Mouse (Mus musculus) adrenal gland, adult 18-20 months (tissue): Measurements from ENCODE around the gene Ift27. TPM values are rescaled to one million over a fixed set of nuclear protein-coding genes. Genes with fewer than 3 reads are reported as not detected.

Experiments used
- DNase-seq, 2 experiments: peaks; one replicate each; pipeline ENCODE4 v3.0.0; 2021 to 2022; ENCODE audit warnings: low spot score in 2 of 2
- long read RNA-seq, 2 experiments: library from polyadenylated mRNA; stranded (forward); transcript quantifications; one replicate each; pipeline ENCODE4 v2.0.0; 2021
- total RNA-seq, 2 experiments: library from RNA; stranded (reverse); gene quantifications; 1 replicate in 1 of 2; 2 replicates in 1 of 2; pipeline ENCODE4 v1.2.3; 2021

Gene Ift27
- 10 to 100 TPM; 13.2 to 14.8 TPM for total RNA-seq
- long read RNA-seq, experiment 1, transcript Ift27-201 (7 exons, 1,013 nt): major isoform, 6 of 7 reads
- long read RNA-seq, experiment 1, partial matches to known transcripts: 0 of 7 reads
- long read RNA-seq, experiment 1, other reads (novel, unspliced or antisense): 1 of 7 reads
- long read RNA-seq, experiment 2, transcript Ift27-201 (7 exons, 1,013 nt): major isoform, 16 of 16 reads
- long read RNA-seq, experiment 2, partial matches to known transcripts: 0 of 16 reads
- long read RNA-seq, experiment 2, other reads (novel, unspliced or antisense): 0 of 16 reads

GRCm38 (mm10) chr15:78173972-78174886 is at the start of gene Ift27:
TSS of gene Ift27 (minus strand) at chr15:78174107.
- peak; percentile 83 to 86 for DNase-seq

GRCm38 (mm10) chr15:78215269-78215668 is 41.4 kb upstream of the Ift27 start:
- no peak for DNase-seq

- no peak for DNase-seq
These were observed 37.5 kb upstream of the Ift27 start for GRCm38 (mm10) chr15:78211367-78211766.

DNA sequence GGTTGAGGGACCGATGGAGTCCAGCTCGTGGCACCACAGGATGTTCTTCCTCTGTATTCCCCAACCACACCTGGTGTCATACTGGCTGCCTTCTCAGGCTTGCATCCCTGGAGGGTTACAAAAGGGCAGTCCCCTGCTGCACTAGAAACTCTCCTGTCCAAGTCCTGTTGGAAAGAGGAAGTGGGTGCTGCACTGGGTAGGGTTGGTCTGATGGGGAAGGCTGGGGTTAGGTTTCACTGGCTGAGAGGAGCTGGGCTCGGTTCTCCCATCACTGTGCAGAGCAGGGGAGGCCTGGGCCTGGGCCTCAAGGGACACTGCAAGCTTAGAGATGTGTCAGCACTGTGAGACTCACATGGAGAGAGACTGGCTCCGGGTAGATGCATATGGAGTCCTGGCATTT is 36.3 kb upstream of the Ift27 start:
- DNase-seq: no peak

DNA sequence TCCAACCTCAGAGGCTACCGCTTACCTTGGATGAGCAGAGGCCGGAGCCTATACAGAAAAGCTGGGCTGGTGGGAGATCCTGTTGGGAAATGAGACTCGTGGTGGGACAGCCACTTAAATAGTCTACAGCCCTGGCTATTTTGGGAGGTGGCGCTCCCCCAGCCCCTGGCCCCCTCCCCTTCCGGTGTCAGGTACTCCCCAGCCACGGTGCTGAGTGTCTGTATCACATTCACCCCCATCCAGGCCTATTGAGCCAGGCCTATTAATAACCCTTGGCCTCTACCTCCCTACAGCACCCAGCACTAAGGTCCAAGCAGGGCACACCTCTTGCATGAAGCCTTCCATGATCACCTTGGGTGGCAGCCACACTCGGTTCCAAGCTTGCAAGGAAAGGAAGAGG is 32.4 kb upstream of the Ift27 start, which contains the start of gene Pvalb:
TSS of gene Pvalb (minus strand) at position 89 of the 400 bp plus-strand sequence.
- DNase-seq: no peak

- DNase-seq: no peak
These were observed 31.3 kb upstream of the Ift27 start for GRCm38 (mm10) chr15:78205192-78205591.

DNA sequence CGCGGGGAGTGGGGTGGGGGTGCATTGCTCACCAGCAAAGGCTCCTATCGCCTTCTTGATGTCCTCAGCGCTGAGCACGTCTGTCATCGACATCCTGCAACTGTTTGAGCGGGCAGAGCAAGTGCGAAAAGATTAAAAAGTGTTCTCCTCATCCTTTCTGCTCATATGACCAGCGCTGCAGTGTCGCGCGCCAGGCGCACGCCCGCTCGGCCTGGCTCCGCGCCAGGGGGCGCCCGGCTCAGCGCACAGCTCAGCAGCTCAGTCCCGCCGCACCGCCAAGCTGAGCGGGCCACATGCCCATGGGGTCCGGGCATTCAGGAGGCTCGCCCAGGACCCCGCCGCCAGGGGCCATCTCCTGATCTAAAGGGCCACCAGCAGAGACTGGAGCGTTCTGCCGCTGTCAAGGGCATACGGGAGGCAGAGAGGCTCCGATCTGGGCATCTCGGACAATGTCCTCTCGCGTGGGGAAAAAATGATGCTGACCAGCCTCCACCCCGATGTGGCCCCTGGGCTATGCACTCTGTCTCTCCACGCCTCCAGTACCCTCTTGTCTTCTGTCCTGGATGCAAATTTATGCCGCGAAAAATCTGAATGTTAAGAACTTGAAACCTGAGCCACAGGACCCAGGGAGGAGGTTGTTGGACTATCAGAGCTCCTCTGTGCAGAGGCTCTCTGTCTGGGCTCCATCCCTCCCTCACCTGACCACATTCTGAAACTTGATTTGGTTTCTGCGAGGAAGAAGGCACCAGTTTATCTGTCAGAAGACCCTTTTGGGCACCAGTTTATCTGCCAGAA is 30.3 kb upstream of the Ift27 start:
- peak; percentile 43 to 46 for DNase-seq

DNA sequence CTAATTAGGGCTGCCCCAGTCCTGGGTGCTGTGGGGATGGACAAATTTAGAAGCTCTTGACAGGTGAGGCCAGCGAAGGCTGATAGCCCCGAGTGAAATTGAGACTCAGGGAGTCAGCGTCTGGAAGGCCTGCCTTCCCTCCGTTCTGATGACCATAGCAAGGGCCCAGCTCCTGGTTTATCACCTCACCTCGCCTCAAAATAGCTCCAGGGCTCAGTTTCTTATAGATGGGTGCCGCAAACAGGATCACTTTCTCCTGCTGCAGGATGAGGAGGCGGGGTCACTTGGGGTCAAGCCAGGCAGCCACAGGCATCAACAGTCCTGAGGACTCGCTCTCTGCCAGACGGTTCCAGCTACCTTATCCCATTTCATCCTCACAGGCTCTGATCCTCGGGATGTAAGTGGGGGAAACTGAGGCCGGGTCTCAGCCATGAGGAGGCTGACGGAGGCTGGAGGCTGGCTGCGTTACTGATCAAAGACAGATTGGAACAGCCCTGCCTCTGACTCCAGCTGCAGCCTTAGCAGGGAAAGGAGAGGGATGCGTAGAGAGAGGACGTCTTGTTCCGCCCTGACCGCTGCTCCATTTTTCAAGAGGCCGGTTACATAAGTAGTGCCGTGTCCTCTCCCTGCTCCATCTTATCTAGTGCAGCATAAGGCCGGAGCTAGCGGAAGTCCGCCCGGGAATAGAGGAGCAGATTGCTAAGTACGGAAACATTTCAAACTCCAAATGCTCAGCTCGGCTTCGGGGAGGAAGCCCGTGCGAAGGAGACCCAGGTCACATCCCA is 21.4 kb upstream of the Ift27 start:
- no peak for DNase-seq

- no peak for DNase-seq
These were observed 20.4 kb upstream of the Ift27 start for GRCm38 (mm10) chr15:78194320-78194719.

- no peak for DNase-seq
These were observed 15.7 kb upstream of the Ift27 start for GRCm38 (mm10) chr15:78189636-78190035.

DNA sequence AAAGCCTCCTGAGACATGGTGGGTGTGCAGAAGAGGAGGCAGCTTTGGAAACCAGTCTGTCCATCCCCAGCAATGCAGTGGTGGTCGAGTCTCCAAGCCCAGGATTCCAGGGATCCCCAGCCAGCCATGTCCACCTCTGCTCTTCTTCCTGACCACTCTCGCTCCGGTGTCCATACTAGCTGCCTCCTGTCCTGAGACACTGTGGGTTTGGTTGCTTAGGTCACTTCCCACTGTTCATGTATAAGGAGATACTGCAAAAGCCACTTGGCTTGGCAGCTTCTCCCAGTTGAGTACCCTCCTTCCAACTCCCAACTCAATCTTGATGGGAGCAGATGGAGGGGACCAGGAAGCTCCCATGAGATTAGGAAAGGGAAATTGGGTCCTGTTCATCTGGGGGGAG is 14.6 kb upstream of the Ift27 start:
- no peak for DNase-seq

DNA sequence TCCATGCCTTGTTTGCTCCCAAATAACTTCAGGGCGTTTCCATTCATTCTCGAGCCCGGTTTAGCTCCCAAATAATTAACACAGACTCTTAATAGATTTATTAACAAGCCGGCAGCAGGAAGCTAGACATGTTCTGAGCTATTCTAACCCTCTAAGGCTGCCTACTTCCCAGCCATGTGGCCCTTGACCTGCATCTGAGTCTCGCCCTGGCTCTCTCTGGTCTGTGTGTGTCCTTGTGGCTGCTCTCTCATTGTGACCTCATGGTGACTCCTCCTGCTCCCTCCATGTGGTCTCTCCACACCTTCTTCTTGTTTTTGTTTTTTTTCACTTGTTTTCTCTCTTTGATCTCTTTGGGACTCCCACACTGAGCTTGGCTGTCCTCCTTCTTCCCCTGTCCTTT is 13.0 kb upstream of the Ift27 start:
- no peak for DNase-seq

GRCm38 (mm10) chr15:78185609-78186008 is 11.7 kb upstream of the Ift27 start:
- DNase-seq: no peak

GRCm38 (mm10) chr15:78184855-78185254 is 10.9 kb upstream of the Ift27 start:
- no peak for DNase-seq

- no peak for DNase-seq
These were observed 7.9 kb upstream of the Ift27 start for GRCm38 (mm10) chr15:78181701-78182405.

DNA sequence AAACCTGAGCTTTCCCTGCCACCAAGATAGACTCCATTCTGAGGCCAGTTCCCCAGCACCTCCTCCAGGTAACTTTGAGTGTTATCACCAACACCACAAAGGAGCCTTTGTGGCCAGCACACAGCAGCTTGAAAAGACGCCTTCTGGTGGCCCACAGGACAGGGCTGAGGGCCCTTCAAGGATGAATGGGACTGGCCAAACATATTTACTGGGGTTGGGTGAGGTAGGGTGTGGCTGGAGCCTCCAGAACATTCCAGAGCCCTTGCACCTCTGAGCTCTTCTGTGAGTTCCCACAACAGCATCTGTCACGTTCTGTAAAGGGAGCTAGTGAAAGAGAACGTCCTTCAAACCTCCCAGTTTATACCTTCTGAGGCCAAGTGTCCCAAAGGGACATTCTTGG is 5.9 kb upstream of the Ift27 start:
- no peak for DNase-seq

- DNase-seq: peak; percentile 84 to 85
These were observed 4.5 kb upstream of the Ift27 start for GRCm38 (mm10) chr15:78178397-78178796.

GRCm38 (mm10) chr15:78177257-78177656 is 3.4 kb upstream of the Ift27 start:
- no peak for DNase-seq

- no peak for DNase-seq
These were observed 959 bp upstream of the Ift27 start for GRCm38 (mm10) chr15:78174887-78175245.
